Mouse (Mus musculus) urinary bladder, postnatal 4 days (tissue): Measurements from ENCODE around the gene H2-Ob.

Experiments
- DNase-seq, 2 experiments: peaks; one replicate each; pipeline ENCODE4 v3.0.0; 2021 to 2022; ENCODE audit warnings: low spot score in 2 of 2

The H2-Ob gene

DNA sequence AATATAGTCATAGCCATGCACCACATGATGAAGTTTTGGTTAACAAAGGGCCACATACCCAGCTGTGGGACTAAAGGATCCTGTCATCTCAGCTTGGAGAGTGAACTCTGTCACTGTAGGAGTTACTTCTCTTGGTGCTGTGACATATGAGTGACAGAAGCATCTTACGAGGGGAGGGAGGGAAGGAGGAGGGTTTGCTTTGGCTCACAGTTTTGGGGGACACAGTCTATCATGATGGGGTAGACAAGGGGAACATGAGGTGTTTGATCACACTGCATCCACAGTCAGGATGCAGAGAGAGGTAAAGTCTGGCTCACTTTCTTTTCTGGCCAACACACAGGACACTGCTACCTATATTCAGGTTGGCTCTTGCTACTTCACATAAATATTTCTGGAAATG, 43.1 kb downstream of the H2-Ob start:
- no peak for DNase-seq

DNA sequence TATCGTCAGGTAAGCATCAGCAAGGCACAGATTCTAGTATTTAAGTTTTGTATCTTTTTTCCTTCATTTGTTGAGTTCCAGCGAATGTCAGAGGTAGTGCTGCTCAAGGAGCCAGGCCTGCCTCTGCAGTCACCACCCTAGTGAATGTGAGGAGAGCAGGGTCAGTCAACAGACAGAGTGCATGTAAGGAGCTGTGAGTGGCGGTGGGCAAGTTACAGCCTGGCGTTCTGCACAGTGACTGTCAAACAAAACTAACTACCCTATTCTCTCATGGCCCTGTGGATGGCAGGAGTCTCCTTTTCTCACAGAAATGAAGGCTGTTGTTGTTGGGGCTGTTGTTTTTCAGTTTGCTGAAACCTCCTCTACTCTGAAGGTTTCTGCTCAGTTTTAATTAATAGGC, 46.7 kb downstream of the H2-Ob start:
- DNase-seq, result no peak

DNA sequence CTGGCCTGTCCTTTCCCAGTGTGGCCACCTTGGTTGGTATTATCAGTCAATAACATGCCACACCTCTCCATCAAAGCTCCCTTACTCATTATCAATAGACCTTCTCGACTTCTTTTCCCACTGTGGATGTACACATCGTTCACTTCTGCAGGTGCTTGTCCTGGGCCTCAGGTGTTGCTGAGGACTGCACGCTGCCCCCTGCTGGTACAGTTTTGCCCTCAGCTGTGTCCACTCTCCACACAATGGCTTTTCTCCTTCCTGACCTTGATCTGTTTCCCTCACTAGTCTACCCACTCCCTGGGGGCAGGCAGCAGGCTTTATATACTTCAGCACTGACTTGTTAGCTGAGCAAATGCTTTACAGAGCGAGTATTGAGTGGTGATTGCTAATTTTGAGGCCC, 47.1 kb downstream of the H2-Ob start:
- no peak for DNase-seq

DNA sequence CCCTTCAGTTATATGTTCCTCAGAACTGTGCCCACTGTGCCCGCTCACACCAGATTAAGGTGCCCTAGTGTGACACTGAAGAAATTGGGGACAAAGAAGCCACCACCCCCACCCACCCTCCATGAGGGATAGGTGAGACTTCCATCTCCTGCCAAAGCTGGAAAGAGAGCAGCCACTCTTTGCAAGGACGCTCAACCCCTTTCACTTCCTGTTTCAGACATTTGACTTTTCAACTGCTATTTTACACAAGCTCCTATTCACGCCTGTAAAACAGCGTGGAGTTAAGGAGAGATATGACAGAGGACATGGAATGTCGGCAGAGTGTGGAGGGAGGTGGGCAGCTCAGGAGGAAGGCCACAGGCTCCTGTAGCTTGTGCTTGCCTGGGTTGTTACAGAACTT, 47.8 kb downstream of the H2-Ob start:
- DNase-seq, result no peak

DNA sequence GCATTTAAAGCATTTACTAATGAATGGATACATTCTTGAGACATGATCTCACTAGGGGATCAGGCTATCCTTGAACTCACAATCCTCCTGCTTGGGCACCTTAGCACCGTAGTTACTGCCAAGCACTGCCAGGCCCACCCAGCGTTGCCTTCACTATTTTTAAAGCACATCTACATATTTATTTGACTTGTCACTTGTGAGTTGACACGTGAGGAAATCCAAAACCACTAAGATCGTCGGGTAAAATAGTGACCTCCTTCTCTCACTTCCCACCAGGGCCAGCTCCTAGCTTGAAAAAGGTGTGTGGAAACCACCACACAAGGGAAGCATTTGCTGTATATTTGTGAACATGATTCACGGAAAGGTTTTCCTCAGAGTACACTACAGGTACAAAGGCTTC, 48.3 kb downstream of the H2-Ob start:
- DNase-seq, result no peak

DNA sequence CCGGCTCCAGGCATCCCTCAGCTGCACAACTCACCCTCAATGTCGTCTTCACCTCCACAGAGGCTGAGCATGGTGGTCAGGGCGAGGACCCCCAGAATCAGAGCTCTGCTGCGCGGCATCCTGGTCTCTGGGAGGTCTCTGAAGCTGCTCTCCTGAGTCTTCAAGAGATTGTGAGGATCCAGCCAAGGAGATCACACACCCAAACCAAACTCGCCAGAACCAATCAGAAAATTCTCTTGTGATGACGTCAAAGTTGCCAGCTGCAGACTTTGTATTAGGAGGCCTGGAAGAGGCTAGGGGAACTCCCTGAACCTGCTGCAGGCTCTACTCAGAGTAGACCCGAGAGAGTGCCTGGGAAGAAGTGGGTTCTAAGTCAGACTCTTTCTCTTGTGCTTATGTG, 48.9 kb downstream of the H2-Ob start, which contains the start of gene H2-Aa:
TSS of gene H2-Aa (minus strand) at position 176 of the 400 bp plus-strand sequence.
- DNase-seq, result peak; percentile 73 to 75

DNA sequence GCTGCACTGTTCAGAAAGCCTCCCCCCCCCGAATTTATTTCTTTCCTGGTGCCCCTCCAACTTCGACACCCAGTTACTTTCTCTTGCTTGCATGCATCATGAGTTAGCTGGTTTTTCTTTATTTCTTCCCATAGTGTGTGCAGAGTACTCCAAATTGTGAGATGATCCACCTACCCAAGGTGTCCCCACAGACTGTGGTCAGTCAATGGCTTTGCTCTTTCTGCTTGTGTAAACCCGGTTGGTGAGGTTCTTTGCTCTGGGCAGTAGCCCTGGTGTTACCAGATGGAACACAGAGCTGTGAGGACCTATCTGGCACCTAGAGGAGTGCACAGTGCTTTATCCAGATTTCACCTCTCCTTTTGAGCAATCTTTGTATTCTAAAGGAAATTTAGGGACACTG, 49.4 kb downstream of the H2-Ob start:
- no peak for DNase-seq

DNA sequence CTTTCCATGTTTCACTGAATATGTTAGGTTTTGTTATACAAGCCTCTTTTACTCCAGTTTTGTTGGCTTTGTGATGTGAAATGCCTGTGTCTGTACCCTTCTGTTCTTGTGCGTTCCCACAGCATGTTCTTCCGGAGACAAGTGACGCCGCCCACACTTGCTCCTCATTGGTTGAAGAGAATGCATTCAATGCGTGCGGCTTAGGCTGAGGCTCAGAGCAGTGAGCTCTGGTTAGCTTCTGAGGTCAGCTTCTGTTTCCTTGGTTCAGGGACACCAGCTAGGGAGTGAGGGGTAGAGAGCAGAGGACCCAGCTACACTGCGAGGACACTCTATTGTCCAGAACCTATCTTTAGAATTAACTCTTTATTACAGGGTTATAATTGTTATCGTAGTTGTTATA, 52.9 kb downstream of the H2-Ob start:
- DNase-seq, result peak; percentile 55 to 81

DNA sequence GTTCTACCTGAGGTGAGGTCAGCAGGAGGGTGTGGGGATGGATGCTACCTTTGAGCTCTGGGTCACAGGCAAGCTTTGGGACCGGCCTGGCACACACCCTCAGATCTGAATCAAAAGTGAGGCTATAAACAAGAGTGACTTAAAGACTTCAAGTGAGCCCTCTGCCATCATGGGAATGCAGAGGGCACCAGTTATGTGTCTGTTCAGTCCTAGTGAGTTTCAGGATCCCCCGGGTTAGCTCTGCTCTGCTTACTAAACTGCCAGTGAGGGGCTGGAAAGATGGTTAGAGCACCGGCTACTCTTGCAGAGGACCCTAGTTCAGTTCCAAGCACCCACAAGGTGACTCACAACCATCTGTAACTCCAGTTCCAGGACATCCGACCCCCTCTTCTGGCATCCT, 53.9 kb downstream of the H2-Ob start:
- peak in 1 of 2 experiments; percentile 17 for DNase-seq

DNA sequence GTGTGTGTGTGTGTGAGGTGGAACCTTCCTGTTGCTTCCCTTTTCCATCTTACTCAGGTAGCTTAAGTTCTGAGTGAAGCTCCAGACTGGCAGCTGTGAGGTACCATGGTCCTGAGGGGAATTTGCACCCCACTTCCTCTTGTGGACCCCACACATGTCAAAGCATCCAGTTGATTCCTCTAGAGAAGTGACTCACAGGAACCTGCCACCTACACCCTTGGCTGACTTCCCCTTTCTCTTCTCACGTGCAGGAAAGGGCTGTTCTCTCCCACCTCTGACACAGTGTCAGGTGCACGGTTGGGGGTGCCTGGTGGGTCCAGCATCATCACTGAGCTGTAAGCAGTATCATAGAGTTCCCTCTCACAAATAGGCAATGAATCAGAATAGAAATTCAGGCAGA, 54.8 kb downstream of the H2-Ob start:
- DNase-seq, result no peak

DNA sequence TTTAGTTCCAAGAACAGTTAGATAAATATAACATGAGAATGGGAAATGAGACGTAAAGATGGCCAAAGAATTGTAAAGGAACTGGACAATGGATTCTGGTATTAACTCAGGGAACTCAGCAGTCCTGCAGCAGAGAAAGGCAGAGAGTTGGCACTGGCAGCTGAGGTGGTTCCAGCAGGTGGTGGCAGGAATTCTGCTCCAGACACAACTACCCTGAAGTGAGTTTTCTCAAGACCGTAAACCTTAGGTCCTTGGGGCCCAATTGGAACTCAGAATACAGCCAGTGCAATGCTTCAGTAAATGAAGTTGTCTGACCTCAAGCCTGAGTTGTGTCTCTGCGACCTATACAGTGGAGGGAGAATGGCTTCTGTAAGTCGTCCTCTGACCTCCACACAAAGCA, 55.5 kb downstream of the H2-Ob start:
- no peak for DNase-seq

DNA sequence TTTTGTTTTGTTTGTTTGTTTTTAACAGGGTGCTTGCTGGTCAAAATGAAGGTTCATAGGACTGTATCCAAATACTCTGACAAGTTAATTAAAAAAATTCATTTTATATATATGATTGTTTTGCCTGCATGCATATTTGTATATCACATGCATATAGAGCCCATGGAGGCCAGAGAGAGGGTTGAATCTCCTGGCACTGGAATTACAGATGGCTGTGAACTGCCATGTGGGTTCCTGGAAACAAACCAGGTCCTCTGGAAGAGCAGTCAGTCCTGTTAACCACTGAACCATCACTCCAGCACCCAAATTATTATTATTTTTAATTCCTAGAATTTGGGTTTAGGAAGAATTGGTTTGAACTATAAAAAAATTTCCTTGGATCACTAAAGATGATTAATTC, 56.6 kb downstream of the H2-Ob start:
- peak in 1 of 2 experiments; percentile 13 for DNase-seq

DNA sequence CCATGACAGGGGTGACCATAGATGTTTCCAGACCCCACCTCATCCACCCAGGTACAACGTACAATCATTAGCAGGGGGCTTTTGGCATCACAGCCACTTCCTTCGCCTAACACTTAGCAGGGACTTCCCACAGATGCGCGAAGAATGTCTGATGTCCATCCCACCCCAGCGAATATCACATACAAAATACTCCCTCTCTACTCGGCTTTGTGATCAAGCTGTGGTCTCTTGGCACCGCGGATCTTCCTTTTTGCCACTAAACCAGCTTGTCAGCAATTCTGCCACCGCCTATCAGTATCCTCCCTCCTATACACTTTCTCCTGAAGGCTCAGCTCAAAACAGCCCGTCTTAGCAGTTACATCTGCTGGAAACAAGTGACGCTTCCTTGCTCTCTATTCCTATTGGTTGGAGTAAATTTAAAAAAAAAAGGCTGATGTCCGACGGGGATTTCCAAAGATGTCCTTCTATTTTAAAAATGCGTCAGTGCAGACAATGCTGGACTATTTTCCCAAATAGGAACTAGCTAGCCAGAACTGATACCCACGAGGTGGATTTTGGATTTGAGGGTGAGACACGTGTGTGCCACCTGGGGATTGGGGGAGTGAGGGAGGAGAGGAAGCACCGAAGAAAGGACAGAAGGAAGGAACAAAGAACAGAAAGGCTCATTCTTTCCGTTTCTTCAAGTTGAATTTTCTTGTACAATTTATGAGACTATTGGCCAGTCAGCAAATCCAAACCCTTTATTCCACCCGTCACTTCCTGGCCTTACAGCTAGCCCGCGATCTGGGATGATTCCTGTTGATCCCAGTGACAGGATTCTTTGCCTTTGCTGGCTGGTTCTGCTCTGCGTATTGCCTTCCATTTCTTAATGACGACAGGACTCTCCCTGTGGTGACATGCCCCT, 57.4 kb downstream of the H2-Ob start:
- no peak for DNase-seq

DNA sequence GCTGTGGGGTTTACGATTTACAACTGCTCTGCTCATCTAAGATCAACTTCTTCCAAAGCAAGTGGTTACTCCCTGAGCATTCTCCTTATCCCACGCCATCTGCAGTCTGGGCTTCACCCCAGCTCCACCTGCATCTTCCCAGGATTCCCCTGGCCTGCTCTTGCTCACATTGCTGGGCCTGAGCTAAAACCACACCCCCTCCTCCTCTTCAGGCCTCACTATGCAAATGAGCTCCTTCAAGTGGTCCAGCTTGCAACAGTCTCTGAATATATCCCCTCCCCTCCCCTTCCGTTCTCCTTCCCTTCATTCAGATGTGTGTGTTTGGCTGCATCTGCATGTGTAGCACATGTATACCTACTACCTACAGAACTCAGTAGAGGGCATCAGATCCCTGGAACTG, 60.7 kb downstream of the H2-Ob start:
- no peak for DNase-seq

DNA sequence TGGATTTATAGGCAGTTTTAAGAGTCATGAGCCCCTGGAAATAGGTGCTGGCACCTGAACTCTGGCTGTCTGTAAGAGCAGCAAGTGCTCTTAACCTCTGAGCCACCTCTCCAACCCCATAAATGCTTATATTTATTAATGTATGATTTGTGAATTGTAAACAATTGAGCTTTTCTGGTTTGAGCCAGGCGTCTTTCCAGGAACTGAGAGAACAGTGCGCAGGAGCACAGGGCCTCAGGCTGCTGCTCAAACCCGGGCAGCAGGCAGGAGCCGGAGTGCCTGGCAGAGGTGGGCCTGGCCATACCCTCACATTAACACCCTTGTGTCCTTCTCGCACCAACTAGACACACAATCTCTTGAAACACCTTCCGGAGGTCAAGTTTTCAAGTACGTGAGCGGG, 61.4 kb downstream of the H2-Ob start:
- DNase-seq, result no peak

DNA sequence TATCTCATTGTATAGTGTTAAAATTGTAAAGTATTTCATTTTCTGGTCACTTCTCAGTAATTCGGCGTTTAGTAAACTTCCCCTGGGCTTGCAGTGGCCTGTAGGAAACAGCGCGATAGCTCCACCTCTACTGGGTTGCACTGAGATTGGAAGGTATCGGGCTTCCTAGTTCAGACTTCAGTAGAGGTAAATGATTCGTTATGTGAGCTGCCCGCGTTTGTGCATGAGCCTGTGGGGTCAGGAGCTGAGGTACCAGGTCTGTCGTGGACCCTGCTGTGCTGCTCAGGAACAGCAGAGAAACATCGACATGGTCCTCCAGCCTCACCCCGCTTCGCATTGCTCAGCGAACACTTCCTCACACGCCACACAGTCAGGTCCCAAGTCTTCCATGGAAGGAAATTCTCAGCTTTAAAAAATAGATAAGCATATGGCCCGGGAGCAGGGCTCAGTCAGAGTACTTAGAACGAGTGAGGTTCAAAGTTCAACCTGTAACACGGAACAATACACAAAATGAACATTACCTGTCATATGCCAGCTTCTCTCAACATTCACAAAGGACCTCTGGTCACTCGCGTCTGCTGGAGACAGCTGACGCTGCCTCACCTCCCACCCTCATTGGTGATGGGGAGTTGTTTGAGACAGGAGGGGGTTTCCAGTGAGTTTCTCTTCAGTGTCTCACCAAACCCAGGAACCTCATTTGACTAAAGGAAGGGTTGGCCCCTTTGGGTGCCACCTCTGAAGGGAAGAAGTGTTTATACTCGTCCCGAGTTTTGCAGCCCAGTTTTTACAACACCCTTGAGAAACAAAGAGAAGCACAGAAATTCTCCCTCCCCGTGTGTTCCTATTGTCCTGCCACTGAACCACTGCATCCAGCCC, 62.2 kb downstream of the H2-Ob start:
- no peak for DNase-seq

DNA sequence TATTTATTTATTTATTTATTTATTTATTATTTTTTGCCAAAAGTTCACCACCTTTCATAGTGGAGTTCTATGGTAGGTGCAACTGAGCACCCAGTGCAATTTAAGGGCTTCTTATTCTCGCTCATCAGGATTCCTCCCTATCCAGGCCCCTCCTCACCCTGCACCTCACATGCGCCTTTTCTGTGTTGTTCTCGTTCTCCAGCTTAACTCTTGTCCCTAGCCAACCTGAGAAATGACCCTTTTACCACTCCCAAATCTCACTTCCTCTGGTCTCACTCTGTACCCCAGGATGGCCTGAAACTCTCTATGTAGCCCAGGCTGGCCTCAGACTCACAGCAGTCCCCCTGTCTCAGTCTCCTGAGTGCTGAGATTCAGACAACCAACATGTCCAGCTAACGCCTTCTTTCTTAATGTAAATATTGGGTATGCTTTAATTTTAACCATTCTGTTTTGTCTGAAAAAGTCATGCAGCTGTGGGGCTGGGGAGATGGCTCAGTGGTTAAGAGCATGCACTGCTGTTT, 63.0 kb downstream of the H2-Ob start:
- no peak for DNase-seq

DNA sequence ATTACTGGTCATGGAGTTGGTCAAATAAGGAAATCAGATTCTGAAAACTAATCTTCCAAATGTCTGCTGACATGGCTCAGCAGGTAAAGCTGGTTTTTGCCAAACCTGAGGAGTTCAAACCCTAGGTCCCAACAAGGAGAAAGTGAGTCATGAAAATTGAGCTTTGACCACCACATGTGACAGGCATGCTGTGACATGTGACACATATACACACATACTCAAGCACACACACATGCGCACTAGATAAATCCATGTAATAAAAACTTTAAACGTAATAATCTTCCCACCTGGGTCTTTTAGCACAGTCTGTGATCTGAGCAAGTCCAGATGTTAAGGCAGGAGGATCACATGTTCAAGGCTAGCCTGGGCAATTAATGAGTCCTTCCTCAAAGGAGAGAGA, 65.1 kb downstream of the H2-Ob start:
- DNase-seq, result no peak
